Mouse (Mus musculus): ENCODE measurements around the gene Actg2.

GRCm38 (mm10) chr6:83500462-83500861 is 35.6 kb downstream of the Actg2 start:
- TF ChIP-seq CTCF (IDR thresholded peaks at IDR 0.05), result peak; percentile 61
- no peak for TF ChIP-seq POLR2A (IDR thresholded peaks at IDR 0.05; ENCODE audit: insufficient read depth, low read depth, low read length)
- no peak for TF ChIP-seq EP300 (IDR thresholded peaks at IDR 0.05; ENCODE audit: insufficient read depth, low read depth, low read length)

All from heart, adult 2 months (tissue).